Mouse (Mus musculus) G1E (cell line): ENCODE results near the gene Gfi1b. TPM values are rescaled to one million over a fixed set of nuclear protein-coding genes. Genes with fewer than 3 reads are reported as not detected.

Experiments used
- ATAC-seq: 2 replicates; pipeline ENCODE4 v1.8.0; 2016; ENCODE audit warnings: mild to moderate bottlenecking; ENCODE audit not compliant: insufficient number of reproducible peaks, poor library complexity, low FRiP score, severe bottlenecking; ENCODE audit errors: extremely low read depth
- DNase-seq: peaks from one replicate; pipeline ENCODE4 v3.0.0; 2012; ENCODE audit warnings: low spot score
- H3K27me3 ChIP-seq: 2 replicates; pipeline ENCODE4 v1.6.1; 2012; ENCODE audit warnings: mild to moderate bottlenecking, low read length, inconsistent platforms; ENCODE audit not compliant: insufficient read depth
- H3K36me3 ChIP-seq: replicated peaks from 2 replicates; pipeline ENCODE3; 2012; ENCODE audit warnings: mild to moderate bottlenecking, inconsistent platforms
- H3K4me1 ChIP-seq: 2 replicates; pipeline ENCODE4 v1.6.1; 2012; ENCODE audit warnings: low read depth, low read length, inconsistent platforms, mixed read lengths; ENCODE audit not compliant: insufficient read depth
- H3K4me3 ChIP-seq: 2 replicates; pipeline ENCODE4 v1.5.1; 2012; ENCODE audit warnings: low read depth, mild to moderate bottlenecking, inconsistent platforms, low read length, moderate library complexity, mixed read lengths
- H3K9me3 ChIP-seq: replicated peaks from 2 replicates; pipeline ENCODE4 v1.6.1; 2012; ENCODE audit warnings: inconsistent platforms
- CTCF ChIP-seq: IDR thresholded peaks from 2 replicates; pipeline ENCODE4 v1.5.1; 2012; ENCODE audit warnings: low read depth, low read length, inconsistent platforms, mixed read lengths
- GATA1 ChIP-seq: IDR thresholded peaks from 2 replicates; pipeline ENCODE4 v1.6.1; 2012; ENCODE audit warnings: borderline replicate concordance, low read length, inconsistent platforms, mixed read lengths
- GATA2 ChIP-seq: IDR thresholded peaks from 2 replicates; pipeline ENCODE4 v1.6.1; 2012; ENCODE audit warnings: low read depth, low read length, inconsistent platforms, borderline replicate concordance
- POLR2AphosphoS5 ChIP-seq: IDR thresholded peaks from 2 replicates; pipeline ENCODE4 v1.6.1; 2012; ENCODE audit warnings: low read depth, low read length, inconsistent platforms; ENCODE audit not compliant: insufficient replicate concordance
- TAL1 ChIP-seq: conservative IDR thresholded peaks from 2 replicates; pipeline ENCODE4 v1.6.1; 2012; ENCODE audit warnings: low read depth, low read length, inconsistent platforms, mixed read lengths
- polyA plus RNA-seq: library from polyadenylated mRNA; stranded (reverse); fragments of >175 nt; gene quantifications from 2 replicates; pipeline ENCODE4 v1.2.3, GENCODE M21; 2012
- total RNA-seq, 2 experiments: library from RNA; stranded (forward) in 1 of 2; stranded (reverse) in 1 of 2; fragments of 200-1000 nt in 1 of 2; fragments of >200 nt in 1 of 2; fragmentation: Nextera tagmentation in 1 of 2; gene quantifications; 2 replicates each; pipeline ENCODE4 v1.2.3; 2014 to 2017

Gene Gfi1b
- total and polyA plus RNA-seq, 3 experiments: 104 to 739 (median 537) TPM

GRCm38 (mm10) chr2:28611407-28611787 is 10.4 kb downstream of the Gfi1b start:
- TF ChIP-seq GATA1: no peak
- no peak for TF ChIP-seq GATA2
- no peaks in the 10 kb centered on the region for H3K9me3 ChIP-seq
- peak overlapping the region; percentile 64; the same call in 1 of the 2 replicates for H3K4me3 ChIP-seq
- peaks cover 98% of the 10 kb centered on the region for H3K4me1 ChIP-seq
- peaks cover 98% of the 10 kb centered on the region for H3K36me3 ChIP-seq
- no peak for DNase-seq
- ATAC-seq: no peak
- no peaks in the 10 kb centered on the region for H3K27me3 ChIP-seq

- H3K4me1 ChIP-seq: peaks cover 98% of the 10 kb centered on the region
- no peaks in the 10 kb centered on the region for H3K27me3 ChIP-seq
- H3K36me3 ChIP-seq: peaks cover 95% of the 10 kb centered on the region
- no peak for TF ChIP-seq GATA2
- TF ChIP-seq GATA1: no peak
- TF ChIP-seq POLR2AphosphoS5: peak; percentile 59; the same call in 1 of the 2 replicates
- ATAC-seq: no peak
- H3K9me3 ChIP-seq: no peaks in the 10 kb centered on the region
- DNase-seq: no peak
- H3K4me3 ChIP-seq: peak overlapping the region; percentile 64; the same call in 1 of the 2 replicates
Measured at GRCm38 (mm10) chr2:28610716-28611406, 10.9 kb downstream of the Gfi1b start.

- TF ChIP-seq POLR2AphosphoS5 (peak; percentile 77; the same call in 1 of the 2 replicates), GATA2 (no peak)
Measured at GRCm38 (mm10) chr2:28609851-28610250, 11.9 kb downstream of the Gfi1b start.

DNA sequence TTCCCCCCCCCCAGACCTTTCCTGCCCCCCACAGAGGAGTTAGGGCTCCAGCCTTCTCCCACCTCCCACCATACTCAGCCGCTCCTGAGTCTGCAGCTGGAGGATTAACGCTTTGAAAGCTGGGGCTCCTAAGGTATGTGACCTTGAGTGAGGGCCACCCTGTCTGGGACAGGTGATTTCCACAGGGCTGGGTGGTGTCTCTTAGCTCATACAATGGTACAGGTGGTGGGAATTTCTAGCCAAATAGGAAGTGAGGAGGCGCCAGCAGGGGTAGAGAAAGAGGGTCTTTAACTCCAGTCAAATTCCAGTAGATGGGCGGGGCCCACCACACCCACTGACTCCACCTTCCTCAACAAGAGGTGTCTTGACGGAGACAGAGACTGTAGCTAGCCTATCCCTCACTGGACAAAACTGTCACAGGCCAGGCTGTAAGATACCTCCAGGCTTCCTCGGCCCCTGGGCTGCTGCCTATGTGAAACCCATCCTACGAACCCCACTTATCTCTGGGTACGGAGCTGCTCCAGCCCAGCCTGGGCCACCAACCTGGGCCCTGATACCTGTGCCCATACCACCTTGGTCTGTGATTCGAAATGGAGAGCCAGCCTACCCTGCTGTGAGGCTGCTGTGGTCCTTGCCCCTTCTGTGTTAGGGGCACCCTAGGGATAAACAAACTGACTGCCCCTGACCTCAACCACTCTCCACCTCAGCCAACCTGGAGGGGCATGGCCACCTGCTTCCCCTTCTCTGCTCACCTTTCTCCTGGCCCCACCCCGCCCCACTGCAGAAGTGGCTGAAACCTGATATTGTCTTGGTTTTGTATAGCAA is 14.2 kb downstream of the Gfi1b start:
- DNase-seq (no peak), ATAC-seq (0 out of 2 replicates have a peak, but pooled peaks have one; percentile 23)
- Histone ChIP-seq H3K27me3 (no peaks in the 10 kb centered on the region), H3K9me3 (no peaks in the 10 kb centered on the region), H3K4me3 (peak overlapping the region; percentile 49; the same call in 1 of the 2 replicates), H3K36me3 (peaks cover 62% of the 10 kb centered on the region), H3K4me1 (peaks cover 85% of the 10 kb centered on the region)
- TF ChIP-seq POLR2AphosphoS5 (peak; percentile 88), TAL1 (no peak)

More at GRCm38 (mm10) chr2:28609851-28610250, 11.9 kb downstream of the Gfi1b start:
- DNase-seq (no peak), ATAC-seq (no peak)
- Histone ChIP-seq H3K9me3 (no peaks in the 10 kb centered on the region), H3K36me3 (peaks cover 85% of the 10 kb centered on the region), H3K4me3 (peak overlapping the region; percentile 64), H3K27me3 (no peaks in the 10 kb centered on the region), H3K4me1 (peaks cover 91% of the 10 kb centered on the region)

DNA sequence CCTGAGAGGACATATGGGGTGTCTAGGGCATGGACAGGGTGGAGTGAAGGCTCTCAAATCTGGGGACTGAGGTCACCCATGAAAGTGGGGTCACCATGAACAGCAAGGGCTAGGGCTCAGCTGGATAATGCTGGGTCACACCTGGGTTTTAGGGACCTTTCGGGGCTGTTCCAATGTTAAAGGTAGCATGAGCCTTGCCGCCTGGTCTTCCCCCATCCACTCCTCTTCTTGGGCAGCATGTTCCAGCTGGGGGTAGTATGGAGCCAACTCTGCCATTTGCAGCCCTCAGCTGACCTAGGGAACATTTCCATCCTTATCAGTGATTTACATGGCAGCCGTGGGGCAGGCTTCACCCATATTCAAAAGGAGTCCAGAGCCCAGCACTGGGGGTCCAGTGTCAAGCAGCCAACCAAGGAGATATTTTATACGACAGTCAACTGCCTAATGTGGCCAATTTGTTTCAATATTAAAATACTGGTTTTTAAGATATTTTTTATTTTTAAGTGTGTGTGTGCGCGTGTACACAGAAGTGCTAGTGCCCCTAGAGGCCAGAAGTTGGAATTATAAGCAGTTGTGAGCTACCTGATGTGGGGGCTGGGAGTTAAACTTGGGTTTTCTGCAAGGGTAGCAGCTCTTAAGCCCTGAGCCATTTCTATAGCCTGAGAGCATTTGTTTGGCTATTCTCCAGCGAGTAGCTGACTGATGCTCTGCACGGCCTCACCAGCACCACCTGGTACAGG is 15.0 kb downstream of the Gfi1b start:
- H3K36me3 ChIP-seq: peaks cover 54% of the 10 kb centered on the region
- no peaks in the 10 kb centered on the region for H3K9me3 ChIP-seq
- ATAC-seq (no peak), DNase-seq (no peak)
- peaks cover 85% of the 10 kb centered on the region for H3K4me1 ChIP-seq
- TF ChIP-seq GATA2 (no peak), GATA1 (no peak), TAL1 (no peak), POLR2AphosphoS5 (no peak; the same call in 1 of the 2 replicates), CTCF (no peak)
- no peak overlapping the region; the same call in 1 of the 2 replicates for H3K4me3 ChIP-seq
- H3K27me3 ChIP-seq: no peaks in the 10 kb centered on the region

GRCm38 (mm10) chr2:28605789-28606541 is 15.8 kb downstream of the Gfi1b start:
- H3K27me3 ChIP-seq: no peaks in the 10 kb centered on the region
- DNase-seq (no peak), ATAC-seq (no peak)
- H3K36me3 ChIP-seq: peaks cover 46% of the 10 kb centered on the region
- H3K9me3 ChIP-seq: no peaks in the 10 kb centered on the region
- no peak for TF ChIP-seq TAL1
- peak; percentile 81; the same call in 1 of the 2 replicates for TF ChIP-seq POLR2AphosphoS5
- H3K4me3 ChIP-seq: peak overlapping the region; percentile 33; the same call in 1 of the 2 replicates
- peaks cover 85% of the 10 kb centered on the region for H3K4me1 ChIP-seq
